Mouse (Mus musculus) neural tube, embryonic 11.5 days (tissue): ENCODE data around the gene Cdv3. TPM values are rescaled to one million over a fixed set of nuclear protein-coding genes. Genes with fewer than 3 reads are reported as not detected.

Experiments
- ATAC-seq: fragments of 200-750 bp; cut with Nextera tagmentation; 2 replicates; pipeline ENCODE4 v1.8.0; 2017; ENCODE audit warnings: moderate number of reproducible peaks, mild to moderate bottlenecking, moderate TSS enrichment, moderate library complexity; ENCODE audit not compliant: insufficient read depth, low FRiP score, low TSS enrichment
- DNase-seq: peaks from one replicate; pipeline ENCODE4 v3.0.0-alpha.2; 2015; ENCODE audit warnings: low spot score
- H3K27ac ChIP-seq: fragments of 300-500 bp; sonication (generic); 2 replicates; pipeline ENCODE4 v1.5.1; 2014; ENCODE audit warnings: low read depth, mild to moderate bottlenecking, low read length
- H3K27me3 ChIP-seq: fragments of 300-500 bp; sonication (generic); 2 replicates; pipeline ENCODE4 v1.6.1; 2014; ENCODE audit warnings: mild to moderate bottlenecking, low read length, mixed read lengths; ENCODE audit not compliant: control insufficient read depth, insufficient read depth
- H3K36me3 ChIP-seq: fragments of 300-500 bp; sonication (generic); 2 replicates; pipeline ENCODE4 v1.6.1; 2014; ENCODE audit warnings: mild to moderate bottlenecking, low read length, moderate library complexity, mixed read lengths; ENCODE audit not compliant: control insufficient read depth, insufficient read depth
- H3K4me1 ChIP-seq: fragments of 300-500 bp; sonication (generic); 2 replicates; pipeline ENCODE4 v1.6.1; 2014; ENCODE audit warnings: low read length, mixed read lengths; ENCODE audit not compliant: control insufficient read depth, insufficient read depth
- H3K4me2 ChIP-seq: fragments of 300-500 bp; sonication (generic); 2 replicates; pipeline ENCODE4 v1.6.1; 2014; ENCODE audit warnings: low read depth, mild to moderate bottlenecking, moderate library complexity
- H3K4me3 ChIP-seq: fragments of 300-500 bp; sonication (generic); 2 replicates; pipeline ENCODE4 v1.5.1; 2014; ENCODE audit warnings: low read depth, low read length
- H3K9ac ChIP-seq: fragments of 300-500 bp; sonication (generic); 2 replicates; pipeline ENCODE4 v1.6.1; 2014; ENCODE audit warnings: mild to moderate bottlenecking, low read length
- H3K9me3 ChIP-seq: fragments of 300-500 bp; sonication (generic); 2 replicates; pipeline ENCODE4 v1.6.1; 2016; ENCODE audit warnings: low read length; ENCODE audit not compliant: control insufficient read depth
- WGBS: fragments of 180-500 bp; shearing (Covaris S2); extraction: QIAGEN DNeasy Blood & Tissue Kit; methylation state at CpG from one replicate; pipeline ENCODE4 v1.1.7; 2014; 5-methylcytosine and 5-hydroxymethylcytosine counted together
- polyA plus RNA-seq: library from polyadenylated mRNA; unstranded; fragments of >200 nt; fragmentation: Nextera tagmentation; extraction: Ambion mirVana; gene quantifications from 2 replicates; pipeline ENCODE4 v1.2.1, GENCODE M21; 2014

Gene Cdv3
- polyA plus RNA-seq, 1 experiment from 2014 or later: 142 TPM

GRCm38 (mm10) chr9:103326449-103326848, 39.2 kb downstream of the Cdv3 start:
- DNase-seq: no peak
- Histone ChIP-seq H3K4me2 (no peak overlapping the region), H3K9me3 (no peaks in the 10 kb centered on the region), H3K27me3 (no peaks in the 10 kb centered on the region), H3K36me3 (peaks cover 13% of the 10 kb centered on the region), H3K9ac (no peak overlapping the region), H3K27ac (no peak overlapping the region), H3K4me1 (no peaks in the 10 kb centered on the region), H3K4me3 (no peak overlapping the region)
- no peak for ATAC-seq
- 74% methylated on average over 9 of the region's 9 CpGs for WGBS

GRCm38 (mm10) chr9:103324678-103325077, 41.0 kb downstream of the Cdv3 start:
- Histone ChIP-seq H3K4me1 (no peaks in the 10 kb centered on the region), H3K27ac (no peak overlapping the region), H3K9ac (no peak overlapping the region), H3K4me2 (no peak overlapping the region), H3K36me3 (peaks cover 17% of the 10 kb centered on the region), H3K27me3 (no peaks in the 10 kb centered on the region), H3K9me3 (no peaks in the 10 kb centered on the region), H3K4me3 (no peak overlapping the region)
- DNase-seq (no peak), ATAC-seq (no peak)
- WGBS: 94% methylated on average over 1 of the region's 2 CpGs

GRCm38 (mm10) chr9:103309832-103310231, 55.8 kb downstream of the Cdv3 start:
- no peak overlapping the region for H3K4me3 ChIP-seq
- peaks cover 13% of the 10 kb centered on the region for H3K36me3 ChIP-seq
- WGBS: 90% methylated on average over 6 of the region's 6 CpGs
- H3K4me1 ChIP-seq: no peaks in the 10 kb centered on the region
- DNase-seq (no peak), ATAC-seq (no peak)
- H3K27ac ChIP-seq: no peak overlapping the region
- no peaks in the 10 kb centered on the region for H3K9me3 ChIP-seq
- no peak overlapping the region for H3K9ac ChIP-seq
- no peaks in the 10 kb centered on the region for H3K27me3 ChIP-seq
- H3K4me2 ChIP-seq: no peak overlapping the region

GRCm38 (mm10) chr9:103305332-103306041, 60.2 kb downstream of the Cdv3 start:
- Histone ChIP-seq H3K27me3 (no peaks in the 10 kb centered on the region), H3K9ac (peak overlapping the region; percentile 90), H3K4me1 (no peaks in the 10 kb centered on the region), H3K27ac (peak overlapping the region; percentile 70), H3K9me3 (no peaks in the 10 kb centered on the region), H3K4me2 (peak overlapping the region; percentile 83), H3K4me3 (peak overlapping the region; percentile 95), H3K36me3 (peaks cover 5% of the 10 kb centered on the region)
- peak; percentile 59 for ATAC-seq
- WGBS: under 1% methylated on average over 40 of the region's 40 CpGs
- DNase-seq: peak; percentile 66

GRCm38 (mm10) chr9:103304927-103305326, 60.7 kb downstream of the Cdv3 start, which contains the start of the genes 1300017J02Rik and Topbp1:
1300017J02Rik (minus strand) TSS chr9:103305082.
Topbp1 (plus strand) TSS chr9:103305215.
- peak; percentile 97 for DNase-seq
- under 1% methylated on average over 49 of the region's 49 CpGs for WGBS

More at GRCm38 (mm10) chr9:103304927-103305326, 60.7 kb downstream of the Cdv3 start, which contains the start of the genes 1300017J02Rik and Topbp1:
- Histone ChIP-seq H3K9me3 (no peaks in the 10 kb centered on the region), H3K9ac (peak within 1 kb of the TSS; percentile 90), H3K4me3 (peak within 1 kb of the TSS; percentile 95), H3K4me2 (peak within 1 kb of the TSS; percentile 83), H3K27me3 (no peaks in the 10 kb centered on the region), H3K27ac (peak within 1 kb of the TSS; percentile 70), H3K36me3 (peaks cover 5% of the 10 kb centered on the region), H3K4me1 (no peaks in the 10 kb centered on the region)
- peak; percentile 95 for ATAC-seq

Other genes with a start within 250 kb of the Cdv3 start
- gene Srprb, start 163.7 kb downstream of the Cdv3 start, polyA plus RNA-seq: 64.5 and 71.8 TPM in 2 replicates
- gene Gm20425, start 135.5 kb downstream of the Cdv3 start, polyA plus RNA-seq: 1.7 TPM in 1 of 2 replicates, not detected in the other
- 22.4 and 28.5 TPM in 2 replicates for gene Trf, start 135.4 kb downstream of the Cdv3 start, polyA plus RNA-seq
- 2.3 and 2.4 TPM in 2 replicates for gene 1300017J02Rik, start 60.8 kb downstream of the Cdv3 start, polyA plus RNA-seq
- gene Topbp1, start 60.6 kb downstream of the Cdv3 start, polyA plus RNA-seq: 69.8 and 85.0 TPM in 2 replicates
- 0.74 and 0.92 TPM in 2 replicates for gene Bfsp2, start 114.6 kb upstream of the Cdv3 start, polyA plus RNA-seq